Mouse (Mus musculus): ENCODE data around the gene Lsamp. TPM values are rescaled to one million over a fixed set of nuclear protein-coding genes. Genes with fewer than 3 reads are reported as not detected.

Gene Lsamp
- polyA plus RNA-seq, 1 experiment = not detected

DNA sequence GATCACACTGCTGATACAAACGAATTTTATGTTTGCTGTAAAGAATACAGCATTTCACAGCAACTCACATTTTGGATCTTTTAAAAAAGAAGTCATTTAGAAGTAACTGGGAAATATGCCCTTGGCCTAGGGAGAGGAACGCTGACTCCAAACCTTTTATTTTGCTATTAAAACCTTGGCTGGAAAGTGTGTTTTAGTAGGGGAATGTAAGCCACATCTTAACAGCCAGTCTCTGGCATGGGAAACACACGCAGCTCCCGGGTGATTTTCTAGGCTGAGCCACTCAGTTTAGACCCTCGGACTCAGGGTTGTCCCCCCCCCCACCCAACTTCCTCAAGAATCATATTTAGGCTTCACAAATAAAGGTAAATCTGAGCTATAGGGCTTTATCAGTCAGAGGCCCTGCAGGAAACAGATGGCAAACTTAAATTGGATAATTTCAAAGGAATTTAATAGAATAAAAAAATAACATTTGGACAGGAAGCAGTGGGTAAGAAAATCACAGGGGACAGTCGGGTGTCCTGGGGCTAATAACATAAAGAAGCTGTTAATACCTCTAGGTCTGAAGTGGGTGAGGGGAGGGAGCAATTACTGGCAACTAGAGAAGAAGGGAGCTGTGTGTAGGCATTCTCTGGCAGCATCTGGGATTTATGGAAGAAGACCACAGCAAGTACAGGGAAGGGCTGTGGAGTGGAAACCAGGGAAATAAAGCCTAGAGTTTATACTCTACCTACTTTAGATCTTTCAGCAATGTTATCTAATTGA is 1933.1 kb downstream of the Lsamp start:
- H3K27me3 ChIP-seq (ENCODE audit: control insufficient read depth, insufficient read depth, insufficient read length) = no peaks in the 10 kb centered on the region
- H3ac ChIP-seq (ENCODE audit: control insufficient read depth, insufficient read length) = no peak overlapping the region
- H3K4me2 ChIP-seq (ENCODE audit: low read depth) = no peak overlapping the region
- TF ChIP-seq POLR2A (IDR thresholded peaks at IDR 0.05; ENCODE audit: insufficient read length, low read depth) (no peak), MAX (IDR thresholded peaks at IDR 0.05; ENCODE audit: low read depth) (no peak), POLR2AphosphoS2 (IDR thresholded peaks at IDR 0.05; ENCODE audit: insufficient read length, low read depth) (no peak), REST (IDR thresholded peaks at IDR 0.05; ENCODE audit: insufficient read depth, insufficient read length) (no peak), MYOG (IDR thresholded peaks at IDR 0.05; ENCODE audit: control insufficient read depth in 1 of 3, insufficient read depth in 1 of 3, insufficient read length in 2 of 3, low read depth in 2 of 3) (no peak), MYOD1 (IDR thresholded peaks at IDR 0.05; ENCODE audit: control insufficient read depth in 1 of 3, insufficient read length in 2 of 3, low read depth in 2 of 3) (no peak), USF1 (IDR thresholded peaks at IDR 0.05; ENCODE audit: low read depth) (no peak), TCF3 (IDR thresholded peaks at IDR 0.05; ENCODE audit: insufficient read length, low read depth) (no peak), SRF (IDR thresholded peaks at IDR 0.05; ENCODE audit: control insufficient read depth, insufficient read length, low read depth) (no peak), CEBPB (IDR thresholded peaks at IDR 0.05; ENCODE audit: insufficient read depth, poor library complexity, severe bottlenecking) (no peak), E2F4 (IDR thresholded peaks at IDR 0.05; ENCODE audit: insufficient read depth) (no peak)
- no peaks in the 10 kb centered on the region for H3K79me2 ChIP-seq (ENCODE audit: control insufficient read depth, insufficient read depth)
- H3K36me3 ChIP-seq (ENCODE audit: control insufficient read depth, insufficient read depth) = no peaks in the 10 kb centered on the region
- no peak overlapping the region for H3K4me3 ChIP-seq

- TF ChIP-seq SRF (IDR thresholded peaks at IDR 0.05; ENCODE audit: control insufficient read depth, insufficient read length, low read depth) (no peak), POLR2A (IDR thresholded peaks at IDR 0.05; ENCODE audit: insufficient read length, low read depth) (no peak), CEBPB (IDR thresholded peaks at IDR 0.05; ENCODE audit: insufficient read depth, poor library complexity, severe bottlenecking) (no peak), TCF12 (IDR thresholded peaks at IDR 0.05; ENCODE audit: insufficient read depth, poor library complexity, severe bottlenecking) (no peak), MYOG (IDR thresholded peaks at IDR 0.05; ENCODE audit: control insufficient read depth in 1 of 3, insufficient read depth in 1 of 3, insufficient read length in 2 of 3, low read depth in 2 of 3) (no peak), REST (IDR thresholded peaks at IDR 0.05; ENCODE audit: insufficient read depth, insufficient read length) (no peak), USF1 (IDR thresholded peaks at IDR 0.05; ENCODE audit: low read depth) (no peak), MAX (IDR thresholded peaks at IDR 0.05; ENCODE audit: low read depth) (no peak), E2F4 (IDR thresholded peaks at IDR 0.05; ENCODE audit: insufficient read depth) (no peak)
- Histone ChIP-seq H3K4me3 (no peak overlapping the region), H3K27me3 (ENCODE audit: control insufficient read depth, insufficient read depth, insufficient read length) (no peaks in the 10 kb centered on the region), H3K79me2 (ENCODE audit: control insufficient read depth, insufficient read depth) (no peaks in the 10 kb centered on the region), H3K4me2 (ENCODE audit: low read depth) (no peak overlapping the region), H3K36me3 (ENCODE audit: control insufficient read depth, insufficient read depth) (no peaks in the 10 kb centered on the region), H3ac (ENCODE audit: control insufficient read depth, insufficient read length) (no peak overlapping the region)
Measured at GRCm38 (mm10) chr16:41929546-41929945, 1945.4 kb downstream of the Lsamp start.

- TF ChIP-seq TCF12 (IDR thresholded peaks at IDR 0.05; ENCODE audit: insufficient read depth, poor library complexity, severe bottlenecking) (no peak), USF1 (IDR thresholded peaks at IDR 0.05; ENCODE audit: low read depth) (no peak), REST (IDR thresholded peaks at IDR 0.05; ENCODE audit: insufficient read depth, insufficient read length) (no peak), CEBPB (IDR thresholded peaks at IDR 0.05; ENCODE audit: insufficient read depth, poor library complexity, severe bottlenecking) (no peak), MYOG (IDR thresholded peaks at IDR 0.05; ENCODE audit: control insufficient read depth in 1 of 3, insufficient read depth in 1 of 3, insufficient read length in 2 of 3, low read depth in 2 of 3) (no peak), SRF (IDR thresholded peaks at IDR 0.05; ENCODE audit: control insufficient read depth, insufficient read length, low read depth) (no peak), E2F4 (IDR thresholded peaks at IDR 0.05; ENCODE audit: insufficient read depth) (no peak), TCF3 (IDR thresholded peaks at IDR 0.05; ENCODE audit: insufficient read length, low read depth) (no peak)
- no peak overlapping the region for H3K4me3 ChIP-seq
Measured at GRCm38 (mm10) chr16:41935701-41936100, 1951.5 kb downstream of the Lsamp start.

GRCm38 (mm10) chr16:41936908-41937595 is 1952.9 kb downstream of the Lsamp start:
- no peak overlapping the region for H3K4me3 ChIP-seq
- H3K4me2 ChIP-seq (ENCODE audit: low read depth) = no peak overlapping the region
- TF ChIP-seq TCF12 (IDR thresholded peaks at IDR 0.05; ENCODE audit: insufficient read depth, poor library complexity, severe bottlenecking) (no peak), REST (IDR thresholded peaks at IDR 0.05; ENCODE audit: insufficient read depth, insufficient read length) (no peak), MYOD1 (IDR thresholded peaks at IDR 0.05; ENCODE audit: control insufficient read depth in 1 of 3, insufficient read length in 2 of 3, low read depth in 2 of 3) (no peak)
- no peaks in the 10 kb centered on the region for H3K79me2 ChIP-seq (ENCODE audit: control insufficient read depth, insufficient read depth)
- H3ac ChIP-seq (ENCODE audit: control insufficient read depth, insufficient read length) = no peak overlapping the region
- no peaks in the 10 kb centered on the region for H3K36me3 ChIP-seq (ENCODE audit: control insufficient read depth, insufficient read depth)
- H3K27me3 ChIP-seq (ENCODE audit: control insufficient read depth, insufficient read depth, insufficient read length) = no peaks in the 10 kb centered on the region

More at GRCm38 (mm10) chr16:41935701-41936100, 1951.5 kb downstream of the Lsamp start:
- Histone ChIP-seq H3K79me2 (ENCODE audit: control insufficient read depth, insufficient read depth) (no peaks in the 10 kb centered on the region), H3K4me2 (ENCODE audit: low read depth) (no peak overlapping the region), H3K36me3 (ENCODE audit: control insufficient read depth, insufficient read depth) (no peaks in the 10 kb centered on the region), H3K27me3 (ENCODE audit: control insufficient read depth, insufficient read depth, insufficient read length) (no peaks in the 10 kb centered on the region), H3ac (ENCODE audit: control insufficient read depth, insufficient read length) (no peak overlapping the region)

GRCm38 (mm10) chr16:41937596-41937990 is 1953.4 kb downstream of the Lsamp start:
- Histone ChIP-seq H3ac (ENCODE audit: control insufficient read depth, insufficient read length) (no peak overlapping the region), H3K4me2 (ENCODE audit: low read depth) (no peak overlapping the region), H3K79me2 (ENCODE audit: control insufficient read depth, insufficient read depth) (no peaks in the 10 kb centered on the region), H3K36me3 (ENCODE audit: control insufficient read depth, insufficient read depth) (no peaks in the 10 kb centered on the region), H3K27me3 (ENCODE audit: control insufficient read depth, insufficient read depth, insufficient read length) (no peaks in the 10 kb centered on the region), H3K4me3 (no peak overlapping the region)
- TF ChIP-seq TCF3 (IDR thresholded peaks at IDR 0.05; ENCODE audit: insufficient read length, low read depth) = no peak
- no peak for TF ChIP-seq CEBPB (IDR thresholded peaks at IDR 0.05; ENCODE audit: insufficient read depth, poor library complexity, severe bottlenecking)
- TF ChIP-seq MYOD1 (IDR thresholded peaks at IDR 0.05; ENCODE audit: control insufficient read depth in 1 of 3, insufficient read length in 2 of 3, low read depth in 2 of 3) = no peak
- no peak for TF ChIP-seq POLR2A (IDR thresholded peaks at IDR 0.05; ENCODE audit: insufficient read length, low read depth)
- TF ChIP-seq REST (IDR thresholded peaks at IDR 0.05; ENCODE audit: insufficient read depth, insufficient read length) = no peak
- no peak for TF ChIP-seq USF1 (IDR thresholded peaks at IDR 0.05; ENCODE audit: low read depth)
- no peak for TF ChIP-seq TCF12 (IDR thresholded peaks at IDR 0.05; ENCODE audit: insufficient read depth, poor library complexity, severe bottlenecking)
- no peak for TF ChIP-seq MYOG (IDR thresholded peaks at IDR 0.05; ENCODE audit: control insufficient read depth in 1 of 3, insufficient read depth in 1 of 3, insufficient read length in 2 of 3, low read depth in 2 of 3)
- no peak for TF ChIP-seq SRF (IDR thresholded peaks at IDR 0.05; ENCODE audit: control insufficient read depth, insufficient read length, low read depth)
- no peak for TF ChIP-seq POLR2AphosphoS2 (IDR thresholded peaks at IDR 0.05; ENCODE audit: insufficient read length, low read depth)
- TF ChIP-seq MAX (IDR thresholded peaks at IDR 0.05; ENCODE audit: low read depth) = no peak
- no peak for TF ChIP-seq E2F4 (IDR thresholded peaks at IDR 0.05; ENCODE audit: insufficient read depth)
